Mouse (Mus musculus) small intestine, adult 2 months (tissue): ENCODE results near the gene Krtap6-2.

ENCODE experiments used
- CTCF ChIP-seq: fragments of 200-500 bp; IDR thresholded peaks from 2 replicates; pipeline ENCODE4 v1.5.1; 2012; ENCODE audit warnings: low read depth, mild to moderate bottlenecking, control low read depth, inconsistent platforms, low read length, moderate library complexity, mixed read lengths; ENCODE audit not compliant: insufficient replicate concordance, insufficient read length; ENCODE audit errors: extremely low read depth
- POLR2A ChIP-seq: fragments of 200-500 bp; IDR thresholded peaks from 2 replicates; pipeline ENCODE4 v1.6.1; 2012; ENCODE audit warnings: low read depth, mild to moderate bottlenecking, control low read depth, inconsistent platforms, low read length, moderate library complexity

GRCm38 (mm10) chr16:89416311-89416710 lies 3.6 kb downstream of the Krtap6-2 start:
- TF ChIP-seq CTCF (no peak), POLR2A (no peak)
